Mouse (Mus musculus) lung, embryonic 14.5 days (tissue): ENCODE data around the gene Rhbdl1. TPM values are rescaled to one million over a fixed set of nuclear protein-coding genes. Genes with fewer than 3 reads are reported as not detected.
A peak's percentile ranks its signal among the peaks of the same experiment; 100 is the strongest.

Experiments
- ATAC-seq: fragments of 200-750 bp; cut with Nextera tagmentation; 2 replicates; pipeline ENCODE4 v1.8.0; 2017; ENCODE audit warnings: mild to moderate bottlenecking, moderate TSS enrichment, moderate library complexity; ENCODE audit not compliant: insufficient read depth
- DNase-seq: peaks from one replicate; pipeline ENCODE4 v3.0.0-alpha.2; 2015
- H3K27ac ChIP-seq: fragments of 300-500 bp; sonication (generic); 2 replicates; pipeline ENCODE4 v1.5.1; 2014; ENCODE audit warnings: low read depth, mild to moderate bottlenecking, moderate library complexity
- H3K27me3 ChIP-seq: fragments of 300-500 bp; sonication (generic); 2 replicates; pipeline ENCODE4 v1.6.1; 2014; ENCODE audit warnings: low read length, control low read depth; ENCODE audit not compliant: insufficient read depth
- H3K36me3 ChIP-seq: fragments of 300-500 bp; sonication (generic); 2 replicates; pipeline ENCODE4 v1.6.1; 2014; ENCODE audit warnings: control low read depth; ENCODE audit not compliant: insufficient read depth
- H3K4me1 ChIP-seq: fragments of 300-500 bp; sonication (generic); 2 replicates; pipeline ENCODE4 v1.6.1; 2014; ENCODE audit warnings: antibody characterized with exemption, control low read depth; ENCODE audit not compliant: insufficient read depth
- H3K4me2 ChIP-seq: fragments of 300-500 bp; sonication (generic); 2 replicates; pipeline ENCODE4 v1.6.1; 2014; ENCODE audit warnings: mild to moderate bottlenecking
- H3K4me3 ChIP-seq: fragments of 300-500 bp; sonication (generic); 2 replicates; pipeline ENCODE4 v1.5.1; 2014; ENCODE audit warnings: low read depth, low read length
- H3K9ac ChIP-seq: fragments of 300-500 bp; sonication (generic); 2 replicates; pipeline ENCODE4 v1.6.1; 2014
- H3K9me3 ChIP-seq: fragments of 300-500 bp; sonication (generic); 2 replicates; pipeline ENCODE4 v1.6.1; 2016; ENCODE audit warnings: low read depth, low read length, control low read depth
- CTCF ChIP-seq: IDR thresholded peaks from 2 replicates; pipeline ENCODE4 v1.5.1; 2016; ENCODE audit warnings: antibody characterized with exemption, low read depth
- WGBS: fragments of 180-500 bp; shearing (Covaris S2); extraction: QIAGEN DNeasy Blood & Tissue Kit; methylation state at CpG from one replicate; pipeline ENCODE4 v1.1.7; 2014; 5-methylcytosine and 5-hydroxymethylcytosine counted together
- polyA plus RNA-seq: library from polyadenylated mRNA; unstranded; fragments of >200 nt; fragmentation: Nextera tagmentation; extraction: Ambion mirVana; gene quantifications from 2 replicates; pipeline ENCODE4 v1.2.1, GENCODE M21; 2014

The Rhbdl1 gene
- polyA plus RNA-seq, 1 experiment from 2014 or later = 2.0 TPM

DNA sequence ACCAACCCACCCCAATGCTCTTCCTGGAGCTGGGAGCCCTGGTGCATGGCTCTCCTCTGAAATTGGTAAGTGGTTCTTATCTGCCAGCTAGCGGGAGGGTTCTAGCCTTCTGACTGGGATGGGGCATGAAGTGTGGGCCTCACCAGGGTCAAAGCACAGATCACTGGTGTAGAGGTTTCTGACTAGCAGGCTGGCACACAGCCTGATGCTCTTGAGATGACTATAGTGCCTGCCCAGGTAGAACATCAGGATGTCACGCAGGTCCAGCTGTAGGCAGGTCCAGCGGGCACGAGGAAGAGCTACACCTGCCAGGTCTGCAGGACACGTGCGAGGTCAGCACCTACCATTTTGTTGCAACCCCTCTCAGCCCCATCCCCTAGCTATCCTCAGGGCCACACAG is 23.1 kb upstream of the Rhbdl1 start:
- 88% methylated on average over 6 of the region's 6 CpGs for WGBS
- Histone ChIP-seq H3K9me3 (no peaks in the 10 kb centered on the region), H3K9ac (peak overlapping the region; percentile 81; the same call in 1 of the 2 replicates), H3K4me2 (peak overlapping the region; percentile 93), H3K4me3 (peak overlapping the region; percentile 67), H3K4me1 (0 out of 2 replicates have a peak, but pooled peaks cover 5% of the 10 kb centered on the region), H3K36me3 (peaks cover 2% of the 10 kb centered on the region; the same call in 1 of the 2 replicates), H3K27me3 (no peaks in the 10 kb centered on the region), H3K27ac (no peak overlapping the region)
- DNase-seq (no peak), ATAC-seq (0 out of 2 replicates have a peak, but pooled peaks have one; percentile 1)
- no peak for TF ChIP-seq CTCF

DNA sequence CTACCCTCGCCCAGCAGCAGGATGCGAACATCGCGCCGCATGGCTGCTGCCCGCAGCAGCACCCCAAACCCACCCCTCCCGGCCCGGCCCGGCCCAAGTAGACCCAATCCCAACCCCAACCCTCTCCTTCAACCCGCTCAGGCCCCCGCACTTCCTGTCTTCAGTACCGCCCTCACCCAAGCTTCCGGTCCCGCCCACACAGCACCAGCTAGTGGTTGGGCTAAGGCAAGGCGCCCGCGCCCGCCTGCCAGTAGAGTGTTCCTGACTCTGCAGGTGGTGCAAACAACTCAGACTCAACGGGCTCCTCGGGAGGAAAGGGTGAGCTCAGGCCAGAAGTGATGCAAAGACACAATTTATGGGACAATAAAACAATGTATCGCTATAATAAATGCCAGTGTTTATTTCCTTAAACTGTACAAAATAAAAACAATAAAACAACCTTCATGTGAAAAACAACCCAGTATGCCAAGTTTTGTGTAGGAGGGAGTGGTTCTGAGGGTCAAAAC is 7.4 kb upstream of the Rhbdl1 start, which contains the start of gene Rhot2:
Rhot2 (minus strand) TSS at position 456 of the 506 bp plus-strand sequence.
- DNase-seq = peak; percentile 97
- H3K4me2 ChIP-seq = peak within 1 kb of the TSS; percentile 91
- TF ChIP-seq CTCF = peak; percentile 80
- H3K4me1 ChIP-seq = peaks cover 9% of the 10 kb centered on the region
- H3K27me3 ChIP-seq = no peaks in the 10 kb centered on the region
- H3K4me3 ChIP-seq = peak within 1 kb of the TSS; percentile 85
- H3K9me3 ChIP-seq = no peaks in the 10 kb centered on the region
- H3K9ac ChIP-seq = peak within 1 kb of the TSS; percentile 82
- 1% methylated on average over 21 of the region's 21 CpGs for WGBS
- peaks cover 55% of the 10 kb centered on the region for H3K36me3 ChIP-seq
- peak; percentile 97 for ATAC-seq
- H3K27ac ChIP-seq = peak within 1 kb of the TSS; percentile 72

DNA sequence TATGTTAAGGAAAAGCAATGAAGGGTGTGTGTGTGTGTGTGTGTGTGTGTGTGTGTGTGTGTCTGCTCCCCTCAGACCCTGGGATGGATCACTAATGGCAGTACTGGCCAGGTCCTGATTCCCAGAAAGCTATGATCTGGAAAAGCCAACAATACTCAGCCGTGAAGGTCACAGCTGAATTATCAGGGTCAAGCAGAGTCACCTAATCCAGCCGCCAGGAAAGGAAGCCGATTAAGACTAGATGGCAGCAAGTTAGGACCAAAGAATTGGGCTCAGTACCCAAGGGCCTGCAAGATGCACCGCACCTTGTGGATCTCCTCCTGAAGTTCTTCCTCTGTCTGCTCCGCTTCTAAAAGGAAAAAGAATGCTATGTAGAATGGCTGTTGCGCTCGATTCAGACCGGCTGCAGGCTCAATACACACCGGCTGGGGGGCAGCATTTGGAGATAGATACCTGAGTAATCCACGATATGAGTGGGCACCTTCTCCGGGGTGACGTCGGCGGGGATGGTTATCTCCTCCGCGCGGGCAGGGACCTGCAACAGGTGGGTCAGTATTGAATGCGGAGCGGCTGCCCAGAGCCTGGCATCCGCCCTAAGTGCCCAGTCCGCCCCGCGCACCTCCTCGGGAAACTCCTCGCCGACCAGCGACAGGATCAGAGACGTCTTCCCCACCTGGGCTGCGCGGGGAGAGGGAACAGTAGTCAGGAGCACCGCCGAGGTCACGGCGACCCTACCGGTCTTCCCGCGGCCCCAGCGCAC is 6.7 kb upstream of the Rhbdl1 start:
- H3K4me1 ChIP-seq = peaks cover 9% of the 10 kb centered on the region

DNA sequence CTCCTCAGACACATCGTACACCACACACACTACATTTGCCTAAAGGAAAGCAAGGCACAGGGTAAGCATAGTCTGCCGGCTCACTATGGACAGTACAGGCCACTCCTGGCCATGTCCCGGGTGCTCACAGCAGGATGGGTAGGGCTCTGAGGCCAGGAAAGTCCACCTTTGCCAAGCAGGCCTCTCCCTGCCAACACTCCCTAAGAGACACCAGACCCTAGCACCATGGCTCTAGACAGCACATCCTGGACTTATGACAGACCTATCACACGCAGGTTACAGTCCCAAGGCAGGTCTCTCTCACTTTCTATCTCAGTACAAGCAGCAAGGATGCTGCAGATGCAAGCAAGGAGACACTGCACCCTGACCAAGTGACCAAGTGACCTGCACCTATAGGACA is 6.0 kb upstream of the Rhbdl1 start:
- Histone ChIP-seq H3K27ac (no peak overlapping the region), H3K4me3 (peak overlapping the region; percentile 85), H3K4me2 (peak overlapping the region; percentile 91), H3K4me1 (peaks cover 9% of the 10 kb centered on the region), H3K9me3 (no peaks in the 10 kb centered on the region), H3K27me3 (no peaks in the 10 kb centered on the region), H3K9ac (peak overlapping the region; percentile 82), H3K36me3 (peaks cover 54% of the 10 kb centered on the region)
- WGBS = 86% methylated on average over 4 of the region's 4 CpGs
- no peak for DNase-seq
- no peak for TF ChIP-seq CTCF
- ATAC-seq = no peak

More for the DNA sequence above, 6.7 kb upstream of the Rhbdl1 start:
- peaks cover 55% of the 10 kb centered on the region for H3K36me3 ChIP-seq
- no peak for TF ChIP-seq CTCF
- H3K27ac ChIP-seq = peak overlapping the region; percentile 72
- DNase-seq = no peak
- no peaks in the 10 kb centered on the region for H3K27me3 ChIP-seq
- H3K9ac ChIP-seq = peak overlapping the region; percentile 82
- peak; percentile 8; the same call in 1 of the 2 replicates for ATAC-seq
- no peaks in the 10 kb centered on the region for H3K9me3 ChIP-seq
- H3K4me3 ChIP-seq = peak overlapping the region; percentile 85
- H3K4me2 ChIP-seq = peak overlapping the region; percentile 91
- WGBS = 3% methylated on average over 38 of the region's 38 CpGs

DNA sequence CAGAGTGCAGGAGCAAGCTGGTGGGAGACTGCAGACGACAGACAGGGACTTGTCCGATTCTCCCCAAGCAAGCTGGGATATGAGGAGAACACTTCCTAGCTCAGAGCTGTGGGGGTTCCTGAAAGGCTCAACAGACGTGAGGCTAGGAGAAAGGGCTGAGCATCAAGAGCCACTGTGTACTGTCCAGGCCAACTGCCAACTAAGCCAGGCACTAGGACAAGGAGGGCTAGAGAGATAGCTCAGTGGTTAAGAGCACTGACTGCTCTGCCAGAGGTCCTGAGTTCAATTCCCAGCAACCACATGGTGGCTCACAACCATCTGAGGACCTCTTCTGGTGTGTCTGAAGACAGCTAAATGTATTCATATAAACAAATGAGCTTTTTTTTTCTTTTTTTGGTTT is 5.4 kb upstream of the Rhbdl1 start:
- Histone ChIP-seq H3K9ac (no peak overlapping the region), H3K4me3 (no peak overlapping the region), H3K4me2 (no peak overlapping the region), H3K27ac (no peak overlapping the region), H3K27me3 (no peaks in the 10 kb centered on the region), H3K36me3 (peaks cover 54% of the 10 kb centered on the region), H3K9me3 (no peaks in the 10 kb centered on the region), H3K4me1 (peaks cover 9% of the 10 kb centered on the region)
- ATAC-seq (no peak), DNase-seq (no peak)
- TF ChIP-seq CTCF = no peak
- WGBS = 75% methylated on average over 3 of the region's 3 CpGs

DNA sequence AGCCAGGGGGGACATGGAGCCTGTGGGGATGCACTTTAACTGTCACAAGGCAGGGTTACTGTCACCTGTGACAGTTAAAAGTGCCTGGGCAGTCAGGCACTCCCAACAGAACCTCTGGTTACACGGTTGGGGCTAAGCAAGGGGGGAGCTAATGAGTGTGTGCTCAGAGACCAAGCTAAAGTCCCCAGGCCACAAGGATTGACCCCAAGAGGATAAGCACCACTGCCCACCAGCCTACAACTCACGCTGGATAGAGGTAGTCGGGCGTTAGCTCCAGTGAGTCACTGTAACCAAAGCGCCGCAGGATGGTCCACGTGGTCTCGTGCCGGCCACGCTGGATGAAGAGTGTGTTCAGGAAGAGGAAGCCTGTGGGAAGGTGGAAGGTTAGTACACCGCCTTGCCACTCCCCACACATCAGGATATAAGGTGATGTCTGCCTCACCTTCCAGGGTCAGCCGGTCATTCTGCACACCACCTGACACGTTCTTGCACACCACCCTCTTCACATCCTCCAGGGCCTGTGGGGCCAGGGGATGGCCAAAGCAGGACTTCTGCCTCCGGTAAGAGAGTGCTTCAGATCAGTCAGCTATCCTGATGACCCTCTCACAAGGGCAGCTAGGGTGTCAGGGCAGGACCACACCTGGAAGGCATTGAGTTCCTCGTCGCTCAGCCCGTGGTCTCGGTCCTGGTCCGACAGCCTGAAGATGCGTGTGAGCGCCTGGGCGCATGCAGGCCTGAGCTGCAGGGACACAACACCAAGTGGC is 4.2 kb upstream of the Rhbdl1 start, which contains the start of gene Gm20683:
Gm20683 (minus strand) TSS at position 647 of the 764 bp plus-strand sequence.
- DNase-seq (no peak), ATAC-seq (no peak)
- peaks cover 51% of the 10 kb centered on the region for H3K36me3 ChIP-seq
- no peaks in the 10 kb centered on the region for H3K27me3 ChIP-seq
- no peak within 1 kb of the TSS for H3K9ac ChIP-seq
- H3K9me3 ChIP-seq = no peaks in the 10 kb centered on the region
- H3K4me2 ChIP-seq = no peak within 1 kb of the TSS
- peaks cover 19% of the 10 kb centered on the region for H3K4me1 ChIP-seq
- no peak within 1 kb of the TSS for H3K4me3 ChIP-seq
- WGBS = 92% methylated on average over 22 of the region's 22 CpGs
- TF ChIP-seq CTCF = no peak
- no peak within 1 kb of the TSS for H3K27ac ChIP-seq
